13 mouse cellular contexts compared by ENCODE assay signal in genomic region chr12:74528983-74529566, GRCm38 (mm10).
DNase-seq lines count a peak whose midpoint lies in the region; ATAC-seq and TF ChIP-seq lines count a peak whose summit lies in the region.
"Had no signal": no experiment of that assay in that cellular context is flagged by ENCODE, and none has a peak within 500 bp of the region (broad histone marks: within the 10 kb centered on the region; RNA-seq: fewer than 3 reads in every experiment).

No protein-coding gene starts in this region.

- no peak for ATAC-seq in kidney, embryonic 15.5 days (replicated peaks; ENCODE audit: low FRiP score)

- H3K27me3 ChIP-seq in kidney, adult 2 months (replicated peaks; ENCODE audit: control insufficient read depth, insufficient read depth, low read length), result no peaks in the 10 kb centered on the region
- H3K27me3 ChIP-seq in kidney, embryonic 15.5 days, result no peaks in the 10 kb centered on the region
- H3K27me3 ChIP-seq: hindbrain, embryonic 13.5 days; limb, embryonic 12.5 days had no signal

- 72% methylated on average over 5 of the region's 5 CpGs for WGBS in kidney, adult 2 months
- WGBS in kidney, embryonic 15.5 days, result 63% methylated on average over 5 of the region's 5 CpGs

- no peaks in the 10 kb centered on the region for H3K9me3 ChIP-seq in kidney, embryonic 15.5 days (replicated peaks)
- H3K9me3 ChIP-seq: hindbrain, embryonic 13.5 days; limb, embryonic 12.5 days had no signal

- H3K27ac ChIP-seq in kidney, adult 2 months (ENCODE audit: insufficient read depth, low read depth, low read length), result no peak overlapping the region
- H3K27ac ChIP-seq in kidney, embryonic 15.5 days, result no peak overlapping the region
- H3K27ac ChIP-seq: hindbrain, embryonic 13.5 days; limb, embryonic 12.5 days; macrophage had no signal

- TF ChIP-seq CTCF in kidney, adult 2 months (conservative IDR thresholded peaks at IDR 0.05; ENCODE audit: insufficient read depth, insufficient read length, low read depth, low read length), result no peak

- no peaks in the 10 kb centered on the region for H3K36me3 ChIP-seq in kidney, adult 2 months (ENCODE audit: control insufficient read depth, insufficient read depth, low read length)
- H3K36me3 ChIP-seq in kidney, embryonic 15.5 days, result no peaks in the 10 kb centered on the region
- H3K36me3 ChIP-seq: hindbrain, embryonic 13.5 days; limb, embryonic 12.5 days had no signal

- no peaks in the 10 kb centered on the region for H3K4me1 ChIP-seq in kidney, adult 2 months (ENCODE audit: control insufficient read depth, insufficient read depth, low read length)
- no peaks in the 10 kb centered on the region for H3K4me1 ChIP-seq in kidney, embryonic 15.5 days
- H3K4me1 ChIP-seq: limb, embryonic 12.5 days had no signal

- peak; percentile 6 for DNase-seq in kidney, adult 2 months
- peak; percentile 27 for DNase-seq in gastrocnemius, postnatal 25 days
- peak; percentile 20 to 42 for DNase-seq in heart, postnatal 10 days
- peak; percentile 1 for DNase-seq in kidney, postnatal 36 days
- no peak for DNase-seq in left cerebral cortex, postnatal 36 days (ENCODE audit: low spot score in 2 of 2)
- DNase-seq in layer of hippocampus, adult 9-10 months (ENCODE audit: low spot score), result no peak
- DNase-seq in c-Kit-positive CD71-positive TER-119-positive erythroid progenitor cells, embryonic 14.5 days (ENCODE audit: low spot score), result no peak
- DNase-seq: adrenal gland, postnatal 14 days; embryo, embryonic 11 days had no signal

- intact Hi-C loops in heart, postnatal 10 days (cut with DNase I), result no loop called here
- intact Hi-C loops in left cerebral cortex, postnatal 36 days (cut with DNase I), result no loop called here

- TF ChIP-seq POLR2A in kidney, adult 2 months (IDR thresholded peaks at IDR 0.05; ENCODE audit: low read depth, low read length), result no peak

- H3K9ac ChIP-seq in kidney, embryonic 15.5 days, result no peak overlapping the region
- H3K9ac ChIP-seq: hindbrain, embryonic 13.5 days; limb, embryonic 12.5 days had no signal

- H3K4me3 ChIP-seq in kidney, adult 2 months (ENCODE audit: insufficient read depth, low read depth, low read length), result no peak overlapping the region
- H3K4me3 ChIP-seq in kidney, embryonic 15.5 days (replicated peaks), result no peak overlapping the region
- H3K4me3 ChIP-seq: hindbrain, embryonic 13.5 days; limb, embryonic 12.5 days had no signal

- H3K4me2 ChIP-seq in kidney, embryonic 15.5 days, result no peak overlapping the region
- H3K4me2 ChIP-seq: hindbrain, embryonic 13.5 days; limb, embryonic 12.5 days had no signal

Comparison
In these comparisons a context has a peak if more than half of its experiments do, and no peak if none do; other contexts are left out.
1. DNase-seq: peak in kidney, adult 2 months (single experiment), gastrocnemius, postnatal 25 days (single experiment), heart, postnatal 10 days (2 of 2) and kidney, postnatal 36 days (2 of 2); none in left cerebral cortex, postnatal 36 days (0 of 2), layer of hippocampus, adult 9-10 months (single experiment) and c-Kit-positive CD71-positive TER-119-positive erythroid progenitor cells, embryonic 14.5 days (single experiment).